Mouse (Mus musculus): ENCODE data around the gene Schip1.

Gene Schip1

DNA sequence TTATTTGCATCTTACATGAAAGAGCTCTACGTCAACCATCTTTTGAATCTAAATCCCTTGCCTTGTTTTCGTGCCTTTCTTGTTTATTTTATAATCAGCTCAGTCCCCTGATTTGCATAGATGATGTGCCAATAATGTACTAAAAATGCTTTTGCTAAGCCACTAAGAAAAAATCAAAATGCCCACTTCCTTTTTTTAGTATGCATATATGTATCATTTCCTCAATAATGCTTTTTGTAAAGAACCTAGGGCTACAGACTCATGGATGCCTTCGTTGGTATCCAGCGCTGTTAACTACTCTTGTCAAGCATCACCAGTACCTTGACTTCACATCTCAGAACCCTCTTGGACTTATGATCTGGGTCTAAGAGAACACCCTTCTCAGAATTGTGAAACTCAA is 569.0 kb downstream of the Schip1 start:
- DNase-seq: no peak

DNA sequence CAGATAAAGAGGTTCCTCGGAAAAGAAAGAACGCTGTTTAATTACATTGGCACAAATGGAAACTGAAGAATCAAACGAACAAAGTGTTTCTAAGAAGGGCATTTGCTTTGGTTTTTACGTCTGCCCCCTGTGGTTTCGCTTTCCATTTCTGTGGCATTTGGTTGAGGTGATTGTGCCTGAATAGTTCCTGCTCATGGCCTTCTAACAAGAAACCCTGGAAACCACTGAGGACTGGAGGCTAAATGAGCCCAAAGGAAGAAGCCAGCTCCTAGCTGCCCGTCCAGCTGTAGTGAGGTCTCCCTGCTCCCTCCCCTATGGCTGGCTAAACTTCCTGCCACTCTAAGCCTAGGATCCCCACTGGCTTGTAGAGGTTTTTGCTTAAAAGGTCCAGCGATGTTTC is 573.4 kb downstream of the Schip1 start:
- DNase-seq: no peak

DNA sequence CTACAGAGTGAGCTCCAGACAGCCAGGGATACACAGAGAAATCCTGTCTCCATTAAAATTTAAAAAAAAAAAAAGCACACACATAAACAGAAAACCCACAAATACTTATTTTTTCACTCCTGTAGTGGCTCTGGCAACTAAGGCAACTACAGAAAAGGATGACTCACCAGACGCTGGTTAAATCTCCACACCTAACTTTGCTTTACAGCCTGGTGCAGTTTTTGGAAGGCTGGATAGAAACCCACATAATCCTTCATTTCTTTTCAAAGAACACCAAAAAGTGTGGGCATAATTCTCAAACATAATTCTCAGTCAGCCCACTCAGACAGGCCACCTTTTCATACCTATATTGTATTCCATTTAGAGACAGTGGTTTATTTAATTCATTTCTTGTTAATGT is 574.1 kb downstream of the Schip1 start:
- DNase-seq: no peak

- no peak for DNase-seq
Observed at GRCm38 (mm10) chr3:68642935-68643334, 578.3 kb downstream of the Schip1 start.

DNA sequence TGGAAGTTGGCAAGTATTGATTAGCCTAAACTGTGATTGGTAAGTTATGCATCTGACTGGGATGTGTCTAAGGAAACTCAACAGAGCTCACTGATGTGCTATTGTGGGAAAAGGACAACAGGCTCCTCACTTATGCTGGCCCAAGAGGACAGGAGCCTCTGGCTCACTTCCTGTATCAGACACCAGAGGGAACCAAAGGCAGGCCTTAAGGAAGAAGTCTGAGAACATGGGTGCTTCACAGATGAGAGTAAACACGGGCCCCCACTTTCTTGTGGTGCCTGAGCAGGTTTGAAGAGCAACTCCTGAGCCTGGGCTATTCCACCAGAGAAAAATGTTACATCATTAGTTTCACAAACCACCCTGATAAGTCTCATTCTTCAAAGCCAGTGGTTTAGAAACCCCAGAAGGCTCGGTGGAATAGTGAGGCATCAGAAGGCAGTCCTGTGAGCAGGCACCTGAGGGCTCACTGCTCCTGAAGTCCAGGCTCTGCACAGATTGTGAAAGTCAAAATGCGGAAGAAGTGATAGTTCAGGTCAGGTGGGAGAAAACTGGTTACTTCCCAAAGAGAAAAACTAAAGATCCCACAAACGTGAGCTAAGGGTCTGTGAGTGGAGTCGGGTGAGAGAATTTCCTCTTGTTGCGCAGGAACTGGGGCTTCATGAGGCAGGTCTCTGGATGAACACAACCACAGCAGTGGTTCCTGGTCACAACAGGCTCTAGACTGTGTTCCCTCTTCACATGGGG is 582.0 kb downstream of the Schip1 start:
- DNase-seq: no peak

DNA sequence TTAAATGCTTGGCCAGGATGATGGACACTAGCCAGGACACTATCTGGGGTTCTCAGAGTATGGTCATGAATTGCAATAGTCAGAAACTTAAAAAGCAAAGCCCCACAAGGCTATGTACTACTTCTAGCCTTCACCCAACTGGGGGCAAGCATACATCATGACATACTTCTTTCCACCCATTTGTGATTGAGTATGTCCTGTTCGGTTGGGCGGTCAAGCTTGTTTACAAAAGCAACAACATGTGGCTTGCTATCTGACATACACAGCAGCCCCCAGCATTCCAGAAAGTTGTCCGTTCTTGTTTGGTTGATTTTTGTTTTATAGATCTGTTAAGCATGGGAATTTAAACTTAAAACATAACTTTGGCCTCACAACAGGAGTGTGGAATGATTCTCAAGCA is 582.7 kb downstream of the Schip1 start:
- DNase-seq: no peak

- no peak for DNase-seq
Observed at GRCm38 (mm10) chr3:68650251-68650650, 585.6 kb downstream of the Schip1 start.

DNA sequence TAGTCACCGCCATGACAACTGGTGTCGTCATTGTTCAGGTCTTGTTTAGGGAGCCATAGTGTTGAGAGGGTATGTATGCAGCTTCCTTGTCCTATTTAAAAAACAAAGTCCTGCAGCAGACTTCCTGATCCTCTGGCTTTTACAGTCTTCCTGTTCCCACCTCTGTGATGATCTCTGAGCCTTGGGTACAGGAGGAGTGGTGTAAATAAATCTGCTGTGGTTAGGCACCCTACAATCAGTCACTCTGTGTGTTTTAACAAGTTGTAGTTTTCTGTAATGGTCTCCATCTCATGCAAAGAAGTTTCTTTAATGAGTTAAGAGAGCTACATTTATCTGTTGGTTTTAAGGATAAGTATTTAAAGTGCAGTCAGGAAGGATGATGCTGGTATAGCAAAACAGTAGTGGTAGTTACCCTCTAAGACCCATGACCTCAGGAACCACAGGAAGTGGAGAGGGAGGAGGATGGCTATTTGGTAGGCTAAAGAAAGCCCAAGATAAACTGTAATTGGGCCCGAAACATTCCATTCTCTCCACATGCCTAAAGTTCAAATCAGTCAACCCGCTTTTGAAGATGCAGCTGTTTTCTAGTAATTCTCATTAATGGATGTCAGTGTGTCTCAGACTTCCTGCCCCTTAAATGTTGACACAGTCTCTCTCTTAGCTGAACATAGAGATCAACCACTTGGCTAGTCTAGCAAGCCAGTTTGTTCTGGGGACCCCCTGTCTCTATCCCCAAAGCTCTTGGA is 592.2 kb downstream of the Schip1 start:
- no peak for DNase-seq

GRCm38 (mm10) chr3:68657589-68658245 is 593.1 kb downstream of the Schip1 start:
- no peak for DNase-seq

DNA sequence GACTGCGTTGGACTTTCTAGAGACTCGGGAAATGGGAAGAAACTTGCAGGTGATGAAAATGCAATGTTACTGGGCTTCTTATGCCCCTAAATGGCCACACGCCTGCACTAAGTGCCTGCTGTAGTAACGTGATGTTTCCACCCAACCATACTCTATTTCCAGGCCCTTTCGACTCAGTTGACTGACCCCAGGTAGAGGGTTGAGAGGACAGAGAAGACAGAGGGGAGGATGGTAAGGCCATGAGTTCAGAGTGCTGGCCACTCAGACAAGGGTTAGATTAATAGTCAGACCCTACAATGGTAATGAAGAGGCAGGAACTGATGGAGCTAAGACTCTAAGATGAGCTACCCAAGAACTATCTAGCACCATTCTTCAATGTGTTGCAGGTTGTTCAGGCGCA is 595.4 kb downstream of the Schip1 start:
- DNase-seq: no peak

GRCm38 (mm10) chr3:68660538-68660937 is 595.9 kb downstream of the Schip1 start:
- no peak for DNase-seq

GRCm38 (mm10) chr3:68662386-68662785 is 597.8 kb downstream of the Schip1 start:
- DNase-seq: no peak

DNA sequence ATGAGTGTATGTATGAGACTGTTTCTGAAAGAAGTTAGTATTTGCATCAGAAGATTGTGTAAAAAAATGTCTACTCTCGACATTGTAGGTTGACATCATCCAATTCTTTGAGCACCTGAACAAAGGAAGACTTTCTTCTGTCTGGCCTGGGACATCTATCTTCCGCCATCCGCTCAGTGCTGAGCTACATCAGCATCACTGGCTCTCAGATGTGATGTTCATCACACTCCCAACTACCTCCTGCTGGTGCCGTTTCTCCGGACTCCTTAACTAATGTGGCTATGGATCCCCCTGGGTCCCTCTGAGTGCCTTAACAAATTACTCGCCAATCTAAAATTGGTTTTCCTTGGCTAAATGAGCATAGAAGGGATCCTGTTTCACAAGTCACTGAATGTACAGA is 599.7 kb downstream of the Schip1 start:
- no peak for DNase-seq

- no peak for DNase-seq
Observed at GRCm38 (mm10) chr3:68666377-68666776, 601.8 kb downstream of the Schip1 start.

DNA sequence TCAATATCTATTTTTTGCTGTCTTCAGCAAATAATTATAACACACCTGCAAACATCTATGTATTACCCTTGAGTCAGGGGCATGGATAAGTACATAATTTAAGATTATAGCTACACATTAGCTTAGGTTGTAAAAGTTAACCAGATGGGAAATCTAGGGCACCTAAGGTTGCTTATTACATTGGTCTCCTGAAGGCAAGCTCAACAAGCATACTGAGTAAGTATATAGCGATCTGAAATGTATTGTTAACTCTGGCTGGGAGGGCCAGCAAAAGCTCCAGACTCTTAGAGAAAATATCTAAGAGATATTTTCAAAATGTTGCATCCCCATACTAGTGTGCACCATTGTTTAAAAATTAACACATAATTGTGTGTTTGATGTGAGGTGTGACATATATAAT is 603.2 kb downstream of the Schip1 start:
- DNase-seq: no peak

- DNase-seq: no peak
Observed at GRCm38 (mm10) chr3:68669418-68669974, 604.9 kb downstream of the Schip1 start.

- DNase-seq: no peak
Observed at GRCm38 (mm10) chr3:68674721-68675120, 610.1 kb downstream of the Schip1 start.

- DNase-seq: no peak
Observed at GRCm38 (mm10) chr3:68675216-68675835, 610.7 kb downstream of the Schip1 start.

All from cerebellum, adult 18-20 months (tissue).